Mouse (Mus musculus): Measurements from ENCODE around the gene Mrps12. TPM values are rescaled to one million over a fixed set of nuclear protein-coding genes. Genes with fewer than 3 reads are reported as not detected.

The Mrps12 gene
- polyA plus RNA-seq (2012; rRNA removed): 71.4 and 74.9 TPM in 2 replicates

GRCm38 (mm10) chr7:28741709-28742438, at the start of gene Mrps12, which contains the start of gene Sars2:
Mrps12 (minus strand) TSS chr7:28741820.
Sars2 (plus strand) TSS chr7:28741992.

GRCm38 (mm10) chr7:28788307-28789195, 46.9 kb upstream of the Mrps12 start, which contains the start of gene Rinl:
Rinl (plus strand) TSS chr7:28788969.

GRCm38 (mm10) chr7:28767462-28767965, 25.9 kb upstream of the Mrps12 start, which contains the start of gene Nfkbib:
Nfkbib (minus strand) TSS chr7:28767512.

GRCm38 (mm10) chr7:28766173-28766879, 24.7 kb upstream of the Mrps12 start, which contains the start of gene Sirt2:
Sirt2 (plus strand) TSS chr7:28766735.

GRCm38 (mm10) chr7:28756079-28756478, 14.5 kb upstream of the Mrps12 start, which contains the start of gene Ccer2:
Ccer2 (plus strand) TSS chr7:28756174.

GRCm38 (mm10) chr7:28716590-28717281, 24.9 kb downstream of the Mrps12 start, which contains the start of gene Fbxo17:
Fbxo17 (plus strand) TSS chr7:28716804.

GRCm38 (mm10) chr7:28692545-28693320, 48.9 kb downstream of the Mrps12 start, which contains the start of gene Fbxo27:
Fbxo27 (plus strand) TSS chr7:28692849.

Other genes starting within 250 kb of the Mrps12 start
- not detected in 2 replicates for gene Ifnl2, start 231.4 kb downstream of the Mrps12 start, polyA plus RNA-seq (2012; rRNA removed)
- gene Ifnl3, start 219.0 kb downstream of the Mrps12 start, polyA plus RNA-seq (2012; rRNA removed): not detected in 2 replicates
- not detected in 2 replicates for gene Sycn, start 200.9 kb downstream of the Mrps12 start, polyA plus RNA-seq (2012; rRNA removed)
- gene Nccrp1, start 194.6 kb downstream of the Mrps12 start, polyA plus RNA-seq (2012; rRNA removed): 0.20 and 3.1 TPM in 2 replicates
- gene Samd4b, start 143.7 kb downstream of the Mrps12 start, polyA plus RNA-seq (2012; rRNA removed): 53.4 and 61.8 TPM in 2 replicates
- gene Pak4, start 143.6 kb downstream of the Mrps12 start, polyA plus RNA-seq (2012; rRNA removed): 11.0 and 12.7 TPM in 2 replicates
- gene Acp7, start 110.5 kb downstream of the Mrps12 start, polyA plus RNA-seq (2012; rRNA removed): 0.22 and 0.92 TPM in 2 replicates
- gene Fbxo27, start 49.0 kb downstream of the Mrps12 start, polyA plus RNA-seq (2012; rRNA removed): 31.4 and 33.2 TPM in 2 replicates
- gene Fbxo17, start 25.0 kb downstream of the Mrps12 start, polyA plus RNA-seq (2012; rRNA removed): 4.1 and 4.6 TPM in 2 replicates
- 15.9 and 16.3 TPM in 2 replicates for gene Sars2, start 172 bp upstream of the Mrps12 start, polyA plus RNA-seq (2012; rRNA removed)
- gene Ccer2, start 14.4 kb upstream of the Mrps12 start, polyA plus RNA-seq (2012; rRNA removed): 0.39 and 0.56 TPM in 2 replicates
- gene Sirt2, start 24.9 kb upstream of the Mrps12 start, polyA plus RNA-seq (2012; rRNA removed): 128 and 133 TPM in 2 replicates
- 26.6 and 29.6 TPM in 2 replicates for gene Nfkbib, start 25.7 kb upstream of the Mrps12 start, polyA plus RNA-seq (2012; rRNA removed)
- 0.55 and 0.62 TPM in 2 replicates for gene Rinl, start 47.1 kb upstream of the Mrps12 start, polyA plus RNA-seq (2012; rRNA removed)
- 372 and 379 TPM in 2 replicates for gene Hnrnpl, start 66.7 kb upstream of the Mrps12 start, polyA plus RNA-seq (2012; rRNA removed)
- 98.9 and 107 TPM in 2 replicates for gene Ech1, start 83.4 kb upstream of the Mrps12 start, polyA plus RNA-seq (2012; rRNA removed)
- 9.5 and 10.9 TPM in 2 replicates for gene Lgals4, start 92.0 kb upstream of the Mrps12 start, polyA plus RNA-seq (2012; rRNA removed)
- 11.6 and 16.4 TPM in 2 replicates for gene Lgals7, start 122.0 kb upstream of the Mrps12 start, polyA plus RNA-seq (2012; rRNA removed)
- gene Capn12, start 139.6 kb upstream of the Mrps12 start, polyA plus RNA-seq (2012; rRNA removed): 0.22 and 0.25 TPM in 2 replicates
- 120 and 134 TPM in 2 replicates for gene Actn4, start 220.5 kb upstream of the Mrps12 start, polyA plus RNA-seq (2012; rRNA removed)
- 377 and 381 TPM in 2 replicates for gene Eif3k, start 240.0 kb upstream of the Mrps12 start, polyA plus RNA-seq (2012; rRNA removed)
- 12.9 and 14.6 TPM in 2 replicates for gene Map4k1, start 240.2 kb upstream of the Mrps12 start, polyA plus RNA-seq (2012; rRNA removed)